Mouse (Mus musculus) kidney, postnatal 10 days (tissue): Measurements from ENCODE around the gene Slc23a2.

Source experiments
- DNase-seq: peaks from one replicate; pipeline ENCODE4 v3.0.0; 2021; ENCODE audit warnings: mixed read lengths

The Slc23a2 gene

DNA sequence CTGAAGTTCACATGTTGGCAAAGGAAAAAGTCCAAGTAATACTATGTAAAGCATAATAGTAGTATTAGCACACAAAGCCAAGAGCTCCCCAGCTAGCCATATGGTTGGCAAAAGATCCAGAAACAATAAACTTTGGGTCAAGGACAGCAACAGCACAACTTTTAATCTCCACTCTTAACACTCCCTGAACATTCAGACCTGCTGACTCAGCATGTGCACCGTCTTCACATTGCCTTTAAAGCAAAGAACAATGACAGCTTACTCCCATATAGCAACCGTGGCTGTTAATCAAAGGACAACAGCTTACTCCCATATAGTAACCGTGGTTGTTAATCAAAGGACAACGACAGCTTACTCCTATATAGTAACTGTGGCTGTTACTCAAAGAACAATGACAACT is 48.3 kb downstream of the Slc23a2 start:
- no peak for DNase-seq

DNA sequence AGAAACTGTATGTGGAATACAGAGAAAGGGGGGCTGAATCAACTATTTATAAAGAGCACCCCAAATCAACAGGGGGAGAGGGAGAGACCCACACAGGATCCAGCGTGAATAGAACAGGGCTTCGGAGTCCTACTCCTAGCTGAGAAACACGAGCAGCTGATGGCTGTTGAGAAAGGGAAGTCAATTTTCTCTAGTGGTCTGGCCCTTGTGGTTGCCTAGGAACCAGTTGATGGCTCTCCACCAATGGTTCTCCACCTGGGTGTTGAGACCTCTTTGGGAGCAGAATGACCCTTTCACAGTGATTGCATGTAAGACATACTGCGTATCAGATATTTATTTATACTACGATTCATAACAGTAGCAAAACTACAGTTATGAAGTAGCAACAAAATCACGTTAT is 49.1 kb downstream of the Slc23a2 start:
- no peak for DNase-seq

GRCm38 (mm10) chr2:132094441-132095230 is 50.3 kb downstream of the Slc23a2 start:
- peak; percentile 65 for DNase-seq

GRCm38 (mm10) chr2:132093739-132094138 is 51.2 kb downstream of the Slc23a2 start:
- no peak for DNase-seq

DNA sequence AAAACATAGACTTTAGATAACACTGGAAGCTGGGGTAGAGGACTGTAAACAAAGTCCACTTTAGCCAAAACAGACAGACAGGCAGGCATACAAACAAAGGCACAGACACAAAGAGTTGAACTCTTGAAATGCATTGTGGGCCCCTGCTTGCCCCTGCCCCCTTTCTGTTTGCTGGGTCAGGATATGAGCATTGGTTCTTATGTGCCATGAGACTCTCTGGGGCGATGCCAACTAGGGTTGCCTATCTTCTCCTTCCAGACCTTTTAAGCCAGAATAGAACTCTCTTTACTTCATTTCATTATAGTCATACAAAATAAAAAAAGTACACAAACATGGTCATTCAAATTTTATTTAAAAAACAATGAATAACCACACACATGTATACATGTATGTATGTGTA is 51.6 kb downstream of the Slc23a2 start:
- no peak for DNase-seq

DNA sequence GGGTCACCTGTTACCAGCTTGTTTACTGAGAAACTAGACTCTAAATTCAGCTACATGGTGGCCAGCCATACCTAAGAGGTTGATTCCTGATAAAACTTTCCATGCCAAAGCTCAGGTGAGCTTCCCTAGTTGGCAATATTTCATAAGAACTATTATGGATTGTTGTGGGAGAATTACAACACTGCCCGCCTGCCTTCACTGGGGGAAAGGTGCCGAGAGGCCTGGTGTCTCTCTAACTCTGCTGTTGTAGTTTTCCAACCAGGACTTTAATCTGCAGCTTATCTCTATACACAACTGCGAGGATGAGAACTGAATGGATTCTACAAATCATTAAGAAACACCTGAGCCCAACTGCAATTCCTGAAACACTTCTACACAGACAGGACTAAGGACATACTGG is 52.2 kb downstream of the Slc23a2 start:
- no peak for DNase-seq

GRCm38 (mm10) chr2:132091749-132092148 is 53.2 kb downstream of the Slc23a2 start:
- DNase-seq, result no peak

GRCm38 (mm10) chr2:132084813-132085212 is 60.1 kb downstream of the Slc23a2 start:
- DNase-seq, result no peak

GRCm38 (mm10) chr2:132084396-132084795 is 60.5 kb downstream of the Slc23a2 start:
- no peak for DNase-seq

- no peak for DNase-seq
These were observed 65.8 kb downstream of the Slc23a2 start for GRCm38 (mm10) chr2:132079139-132079538.

GRCm38 (mm10) chr2:132073052-132073451 is 71.9 kb downstream of the Slc23a2 start:
- DNase-seq, result no peak

DNA sequence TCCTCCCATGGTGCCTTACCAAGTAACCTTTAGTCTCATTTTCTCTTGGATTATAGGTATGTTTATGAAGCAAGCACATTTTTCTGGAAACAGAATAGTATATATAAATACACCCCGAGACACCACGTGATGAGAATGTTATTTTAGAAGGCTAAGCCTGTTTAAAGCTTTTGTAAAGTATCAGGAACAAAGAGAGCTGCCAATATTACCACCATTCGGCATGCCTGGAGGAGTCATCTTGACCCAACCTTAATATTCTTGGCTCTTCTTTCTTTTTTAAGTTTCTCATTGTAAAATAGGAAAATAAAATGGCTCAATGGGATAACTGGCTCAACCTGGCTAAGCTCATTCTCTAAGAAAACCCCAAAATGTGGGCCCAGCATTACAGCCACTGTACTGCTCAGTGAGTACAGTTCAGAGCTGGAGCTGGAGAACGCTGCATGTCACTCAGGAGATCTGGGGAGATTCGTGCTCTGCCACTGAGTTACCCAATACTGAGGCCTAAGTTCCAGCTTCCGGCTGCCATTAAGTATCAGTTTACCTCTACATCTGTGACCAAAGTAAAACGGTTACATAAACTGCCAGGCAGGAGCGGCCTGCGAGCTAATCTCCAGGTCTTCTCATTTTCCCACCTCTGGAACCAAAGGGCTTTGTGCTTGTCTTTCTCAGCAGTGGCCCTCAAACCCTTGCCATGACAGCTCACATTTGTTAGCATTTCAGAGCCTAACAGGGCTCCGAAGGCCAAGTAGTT is 74.7 kb downstream of the Slc23a2 start:
- no peak for DNase-seq

- no peak for DNase-seq
These were observed 80.6 kb downstream of the Slc23a2 start for GRCm38 (mm10) chr2:132064185-132064831.

DNA sequence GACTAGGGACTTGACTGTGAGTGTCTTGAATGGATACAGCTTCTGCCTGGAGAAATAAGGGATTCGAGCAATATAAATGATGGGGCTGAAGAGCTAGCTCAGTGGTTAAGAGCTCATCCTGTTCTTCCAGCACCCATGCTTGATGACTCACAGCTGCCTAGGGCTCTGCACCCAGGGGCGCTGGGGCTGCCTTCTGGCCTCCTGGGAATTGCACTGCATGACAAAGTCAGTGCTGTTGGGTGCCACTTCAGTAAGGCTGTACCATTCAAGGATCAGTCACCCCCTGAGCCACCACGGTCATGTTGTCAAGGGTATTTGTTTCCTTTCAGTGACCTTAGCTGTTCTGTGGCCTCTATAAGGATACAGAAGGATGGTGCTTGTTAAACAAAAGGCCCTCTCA is 81.1 kb downstream of the Slc23a2 start:
- DNase-seq, result no peak

DNA sequence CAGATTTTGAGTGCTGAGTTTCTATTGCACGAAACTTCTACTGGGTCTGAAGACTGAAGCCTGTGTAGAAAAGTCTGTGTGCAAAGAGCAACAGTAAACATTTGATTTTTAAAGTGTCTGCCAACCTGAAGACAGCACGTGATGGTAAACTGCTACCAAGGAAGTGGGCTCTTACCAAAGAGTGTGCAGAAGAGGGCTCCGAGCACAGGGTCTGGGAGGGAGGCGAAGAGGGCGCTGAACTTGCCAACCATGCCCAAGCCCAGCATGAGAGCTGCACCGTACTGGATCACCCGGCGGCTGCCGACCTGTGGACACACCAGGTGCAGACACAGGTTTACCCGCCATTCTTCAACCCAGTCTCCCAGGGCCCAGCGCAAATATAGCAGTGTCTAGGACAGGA is 83.0 kb downstream of the Slc23a2 start:
- no peak for DNase-seq

- DNase-seq, result no peak
These were observed 85.0 kb downstream of the Slc23a2 start for GRCm38 (mm10) chr2:132059919-132060318.

DNA sequence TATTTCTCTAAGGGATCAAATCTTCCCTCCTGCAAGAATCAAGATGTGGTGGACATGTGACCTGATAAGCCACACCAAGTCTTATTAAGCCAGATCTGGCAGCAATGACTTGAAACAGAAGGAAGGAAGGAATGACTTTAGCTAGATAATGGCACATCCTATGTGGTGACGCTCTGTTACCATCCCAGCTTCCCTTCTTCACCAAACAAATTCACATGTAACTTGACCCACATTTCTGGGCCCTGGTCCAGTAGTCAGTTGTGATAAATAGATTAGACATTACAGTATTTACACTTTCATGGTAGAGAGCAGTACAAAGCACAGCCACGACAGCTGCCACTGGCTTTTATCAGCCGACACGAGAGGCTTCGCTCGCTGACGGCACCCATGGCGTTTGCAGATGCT is 89.6 kb downstream of the Slc23a2 start:
- DNase-seq, result no peak

DNA sequence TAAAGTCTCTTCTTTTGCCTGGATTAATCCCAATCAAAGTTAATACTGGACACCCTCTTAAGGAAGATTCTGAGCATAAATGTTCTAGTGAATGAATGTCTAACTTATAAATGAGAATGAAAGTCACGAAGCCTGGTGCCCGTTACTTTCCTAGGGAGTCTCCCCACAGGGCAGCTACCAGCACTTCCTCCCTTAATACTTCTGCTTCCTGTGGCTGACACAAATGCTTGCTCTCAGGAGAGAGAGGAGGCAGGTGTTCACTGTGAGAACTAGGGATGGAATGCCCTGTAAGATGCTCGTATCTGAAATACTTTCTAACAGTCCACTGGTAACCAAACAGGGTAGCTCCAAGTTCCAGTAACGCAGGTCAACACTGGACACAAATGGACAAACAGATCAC is 91.1 kb downstream of the Slc23a2 start:
- DNase-seq, result no peak

GRCm38 (mm10) chr2:132051798-132052197 is 93.1 kb downstream of the Slc23a2 start:
- no peak for DNase-seq

GRCm38 (mm10) chr2:132049921-132050320 is 95.0 kb downstream of the Slc23a2 start:
- no peak for DNase-seq

DNA sequence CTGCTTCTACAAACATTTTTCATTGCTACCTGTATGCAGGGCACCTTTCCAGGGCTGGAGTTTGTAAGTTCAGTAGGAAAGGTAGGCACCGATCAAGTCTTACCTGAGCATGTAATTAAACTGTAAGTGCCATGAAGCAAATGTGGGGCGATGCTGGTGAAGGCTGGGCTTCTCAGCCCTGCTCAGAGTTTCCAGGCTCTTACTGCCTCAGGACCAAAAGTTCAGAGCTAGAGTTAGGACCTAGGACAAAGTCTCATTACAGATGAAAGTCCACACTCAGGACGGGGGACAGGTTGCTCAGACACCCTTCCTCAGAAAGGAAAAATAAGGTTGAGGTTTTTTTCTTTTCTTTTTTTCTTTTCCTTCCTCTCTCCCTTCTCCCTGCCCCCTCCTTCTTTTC is 95.4 kb downstream of the Slc23a2 start:
- DNase-seq, result no peak

DNA sequence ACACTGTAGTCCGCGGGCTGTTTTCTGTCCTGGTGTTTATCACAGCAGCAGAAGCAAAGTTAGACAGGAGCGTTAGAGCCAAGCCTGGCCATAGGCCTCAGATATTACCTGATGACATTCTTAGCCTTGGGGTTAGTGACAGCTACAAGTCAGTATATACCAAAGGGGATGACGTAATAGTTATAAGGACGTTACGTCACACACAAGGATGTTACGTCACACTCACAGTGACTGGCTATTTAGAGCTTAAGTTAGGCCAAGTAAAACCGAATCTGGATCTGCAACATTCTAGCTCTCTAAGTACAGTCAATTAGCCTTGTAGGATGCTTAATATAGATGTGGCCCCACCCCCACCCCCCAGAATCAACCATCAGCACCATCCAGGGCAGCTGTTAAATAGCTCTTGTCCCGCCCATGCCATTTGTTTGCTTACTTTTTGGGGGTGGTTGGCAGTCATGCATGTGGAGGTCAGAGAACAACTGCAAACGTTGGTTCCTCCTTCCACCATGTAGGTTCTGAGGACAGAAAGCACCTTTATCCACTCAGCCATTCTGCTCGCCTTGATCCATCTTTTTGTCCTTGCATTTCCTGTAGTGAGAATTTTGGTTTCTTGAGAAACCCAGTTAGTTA is 96.7 kb downstream of the Slc23a2 start:
- no peak for DNase-seq

DNA sequence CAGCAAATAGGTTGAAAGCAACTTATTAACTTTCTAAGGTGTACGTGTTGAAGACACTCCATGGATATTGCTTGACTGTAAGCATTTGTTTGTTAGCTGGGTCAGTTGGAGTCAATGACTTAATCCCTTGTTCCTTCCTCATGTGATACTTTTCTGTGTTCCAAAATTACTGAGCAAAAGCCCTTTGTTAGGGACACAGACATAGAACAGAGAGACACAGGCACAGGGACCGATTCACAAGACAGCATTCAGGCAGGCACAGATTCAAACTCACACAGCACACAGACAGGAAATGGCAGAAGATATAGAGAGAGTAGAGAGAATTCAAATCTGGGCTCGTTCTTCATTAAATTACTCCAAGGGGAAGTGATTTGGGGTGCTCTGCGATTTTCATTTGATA is 97.5 kb downstream of the Slc23a2 start:
- no peak for DNase-seq
